Mouse (Mus musculus) large intestine, adult 2 months (tissue): ENCODE data around the gene Plxna2. TPM values are rescaled to one million over a fixed set of nuclear protein-coding genes. Genes with fewer than 3 reads are reported as not detected.

ENCODE experiments used
- DNase-seq: peaks from one replicate; pipeline ENCODE4 v3.0.0-alpha.2; 2012; ENCODE audit warnings: low read depth, low spot score
- WGBS: fragments of 180-500 bp; shearing (Covaris S2); methylation state at CpG from one replicate; pipeline ENCODE4 v1.1.7; 2018; 5-methylcytosine and 5-hydroxymethylcytosine counted together
- polyA plus RNA-seq: library from polyadenylated mRNA; depleted of rRNA; stranded (reverse); fragments of >200 nt; gene quantifications from 2 replicates; pipeline ENCODE4 v1.2.3, GENCODE M21; 2012

The Plxna2 gene
- polyA plus RNA-seq, 1 experiment: 5.1 TPM

DNA sequence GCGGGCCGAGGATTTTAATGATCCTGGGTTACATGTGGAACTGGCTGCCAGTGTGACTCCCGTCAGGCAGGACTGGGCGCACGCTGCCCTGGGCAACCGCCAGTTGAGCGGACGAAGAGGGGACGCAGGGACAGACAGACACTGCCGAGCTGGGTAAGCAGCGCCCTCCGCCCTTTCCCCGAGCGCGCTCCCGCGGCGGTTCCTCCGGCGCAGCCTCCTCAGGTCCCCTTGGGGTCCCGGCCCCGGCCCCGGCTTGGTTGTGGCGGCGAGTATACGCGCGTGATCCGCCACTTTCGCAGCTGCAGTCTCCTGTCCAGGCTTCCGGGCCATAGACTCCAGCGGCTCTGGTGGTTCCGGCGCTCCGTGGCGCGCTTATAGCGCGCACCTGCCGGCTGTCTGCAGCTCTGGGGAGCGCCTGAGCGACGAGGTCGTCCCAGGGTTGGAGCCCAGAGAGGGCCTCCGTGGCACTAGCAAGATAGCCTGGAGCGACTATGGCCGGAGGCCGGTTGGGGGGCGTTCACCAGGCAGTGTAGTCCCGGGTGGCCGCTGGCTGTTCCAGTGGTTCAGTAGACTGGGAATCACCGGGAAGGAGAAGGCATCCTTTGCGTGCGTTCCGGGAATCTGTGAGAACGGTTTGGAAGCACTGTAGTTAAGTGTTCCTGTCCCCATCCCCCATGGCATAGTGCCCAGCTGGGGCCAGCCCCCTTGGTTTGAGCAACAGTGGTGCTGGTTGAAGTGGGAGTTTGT lies 2.4 kb downstream of the Plxna2 start:
- under 1% methylated on average over 56 of the region's 56 CpGs for WGBS
- no peak for DNase-seq

DNA sequence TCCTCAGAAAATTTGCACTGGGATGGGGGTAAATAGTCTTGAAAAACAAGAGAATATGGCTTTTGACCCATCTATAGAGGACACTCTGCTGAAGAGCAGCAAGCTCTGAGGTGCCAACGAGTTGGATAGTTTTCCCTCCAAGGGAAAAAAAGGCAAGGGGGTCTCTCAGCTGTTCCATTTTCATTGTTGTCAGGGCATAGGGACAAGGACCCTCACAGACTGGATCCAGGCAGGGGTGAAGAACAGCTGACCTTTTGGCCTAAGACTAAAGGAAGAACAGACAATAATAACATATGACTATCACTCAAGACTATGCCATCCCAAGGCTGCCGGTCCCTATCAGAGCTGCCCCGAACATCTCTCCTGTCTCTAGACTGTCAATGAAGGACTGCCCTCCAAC lies 4.2 kb downstream of the Plxna2 start:
- 86% methylated on average over 3 of the region's 3 CpGs for WGBS
- DNase-seq: no peak

- WGBS: 40% methylated on average over 2 of the region's 2 CpGs
- no peak for DNase-seq
Measured at GRCm38 (mm10) chr1:194622677-194623076, 4.7 kb downstream of the Plxna2 start.

- no peak for DNase-seq
- 44% methylated on average over 3 of the region's 3 CpGs for WGBS
Measured at GRCm38 (mm10) chr1:194623641-194624040, 5.6 kb downstream of the Plxna2 start.

DNA sequence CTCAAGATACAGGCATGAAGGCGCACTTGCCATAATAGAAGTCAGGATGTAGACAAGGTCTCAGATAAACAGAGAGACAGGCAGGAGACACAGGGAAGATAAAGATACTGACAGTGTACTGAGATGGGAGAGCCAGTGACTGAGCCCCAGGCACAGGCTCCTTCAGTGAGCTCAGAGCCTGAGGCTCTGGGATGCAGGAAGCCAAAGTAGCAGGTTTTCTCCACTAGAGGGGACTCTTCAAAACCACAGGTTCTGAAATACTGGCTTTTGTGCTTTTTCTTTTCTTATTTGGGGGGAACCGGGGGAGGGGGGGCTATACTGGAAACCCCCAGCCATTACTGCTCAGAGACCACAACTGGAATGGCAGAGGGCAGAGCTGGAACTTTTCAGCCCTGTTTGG lies 6.4 kb downstream of the Plxna2 start:
- WGBS: 49% methylated on average over 2 of the region's 2 CpGs
- DNase-seq: no peak

DNA sequence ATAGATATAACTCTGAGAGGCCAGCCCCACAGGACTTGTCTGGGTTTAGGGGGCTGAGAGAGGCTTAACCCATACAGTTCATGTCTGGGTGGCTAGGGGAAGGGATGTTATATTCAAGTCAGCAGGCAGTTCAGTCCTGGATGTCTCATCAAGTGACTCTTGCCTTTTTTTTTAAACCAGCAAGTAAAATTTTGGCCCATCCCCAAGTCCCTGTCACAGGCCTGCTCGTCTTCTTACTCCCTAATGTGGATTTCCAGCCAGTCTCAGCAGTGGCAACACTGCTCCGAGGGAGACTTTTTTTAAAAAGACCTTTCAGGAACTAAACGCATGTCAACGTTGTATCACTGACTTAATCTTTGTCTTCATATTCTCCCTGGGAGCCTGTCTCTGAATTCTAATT lies 7.0 kb downstream of the Plxna2 start:
- DNase-seq: no peak
- WGBS: 69% methylated on average over 4 of the region's 4 CpGs

DNA sequence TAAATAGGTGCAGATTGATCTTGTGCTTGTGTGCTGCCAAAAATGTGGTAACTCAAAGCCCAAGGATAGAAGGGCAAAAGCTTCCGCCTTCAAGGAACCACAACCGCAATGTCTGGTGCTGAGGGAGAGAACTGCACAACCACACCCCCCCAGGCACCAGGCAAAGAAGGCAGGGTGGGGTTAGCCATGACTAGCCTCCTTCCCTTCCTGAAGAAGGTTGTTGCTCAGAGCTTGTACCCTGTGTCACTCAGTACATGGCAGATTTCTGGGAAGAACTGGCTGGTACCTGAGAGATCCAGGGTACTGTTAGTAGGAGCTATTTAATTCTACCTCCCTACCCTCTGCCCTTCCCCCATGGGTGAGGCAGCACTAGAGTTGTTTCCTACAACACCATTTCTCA lies 8.1 kb downstream of the Plxna2 start:
- 44% methylated on average over 2 of the region's 2 CpGs for WGBS

DNA sequence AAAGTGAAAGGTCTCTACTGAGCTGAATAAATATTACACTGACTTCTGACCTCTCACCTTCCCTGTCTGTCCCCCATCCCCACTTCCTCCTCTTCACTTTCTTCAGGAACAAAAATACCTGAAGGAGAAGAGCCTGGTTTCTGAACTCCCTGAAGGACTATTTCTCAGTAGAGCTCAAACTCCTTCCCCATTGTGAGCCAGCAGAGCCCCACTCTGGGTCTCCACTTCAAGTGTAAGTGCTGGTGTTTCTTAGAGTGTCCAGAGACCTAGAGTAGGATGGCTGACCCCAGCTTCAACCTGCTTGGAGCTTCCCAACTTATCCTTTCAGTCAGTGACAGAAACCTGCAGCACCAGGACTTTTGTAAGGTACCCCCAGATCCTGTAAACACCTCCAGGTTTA lies 9.3 kb downstream of the Plxna2 start:
- DNase-seq: no peak

More for the DNA sequence above, 8.1 kb downstream of the Plxna2 start:
- no peak for DNase-seq

DNA sequence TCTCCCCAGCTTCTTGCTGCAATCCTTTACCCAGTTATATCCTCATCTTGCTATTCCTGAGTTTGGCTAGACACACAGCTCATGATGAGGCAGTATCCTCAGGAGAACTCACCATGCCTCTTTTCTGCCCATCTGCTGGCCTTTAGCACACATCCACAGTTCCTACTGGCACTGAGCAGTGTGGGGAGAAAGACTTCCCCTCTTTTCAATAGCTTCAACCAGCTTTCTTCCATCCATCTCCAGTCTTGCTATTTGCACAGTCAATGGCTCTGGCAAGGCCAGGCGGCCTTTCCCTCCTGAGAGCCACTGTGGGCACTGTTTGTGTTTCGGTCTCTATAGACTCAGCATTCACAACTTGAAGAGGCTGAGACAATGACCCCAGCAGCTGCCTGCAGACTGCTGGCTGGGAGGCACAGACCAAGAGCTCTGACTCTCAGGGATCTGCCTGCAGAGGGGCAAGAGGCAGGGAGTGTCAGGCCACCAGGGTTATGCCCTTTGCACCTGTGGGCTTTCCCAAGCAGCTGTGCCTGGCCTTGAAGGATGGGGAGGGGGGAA lies 11.2 kb downstream of the Plxna2 start:
- DNase-seq: no peak
- WGBS: 61% methylated on average over 2 of the region's 2 CpGs

DNA sequence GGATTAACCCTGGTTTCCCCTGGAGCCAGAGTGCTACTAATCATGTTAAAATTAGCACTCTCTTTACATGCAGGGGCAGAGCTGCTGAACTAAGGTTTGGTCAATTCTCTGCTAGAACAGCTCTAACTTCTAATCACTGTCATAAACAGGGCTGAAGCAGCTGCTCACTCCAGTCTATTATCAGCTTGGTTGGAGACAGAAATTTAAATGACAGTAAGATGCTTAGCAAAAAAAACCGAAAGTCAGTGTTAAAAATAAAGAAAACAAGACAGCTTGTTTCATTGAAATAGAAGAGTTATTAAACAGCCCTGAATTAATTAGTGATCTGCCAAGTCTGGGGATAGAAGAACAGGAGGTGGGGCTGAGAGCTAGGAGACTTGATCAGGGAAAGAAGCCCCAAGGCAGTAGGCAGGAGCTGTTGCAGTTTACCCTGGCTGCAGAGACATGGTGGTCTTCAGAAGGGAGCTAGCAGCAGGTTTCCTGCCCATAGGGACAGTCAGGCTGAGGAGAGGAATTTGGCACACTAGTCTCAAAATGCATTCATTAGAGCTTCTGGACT lies 12.6 kb downstream of the Plxna2 start:
- DNase-seq: no peak
- 68% methylated on average over 1 of the region's 1 CpGs for WGBS

- DNase-seq: no peak
- WGBS: 64% methylated on average over 1 of the region's 1 CpGs
Measured at GRCm38 (mm10) chr1:194631574-194631973, 13.6 kb downstream of the Plxna2 start.

DNA sequence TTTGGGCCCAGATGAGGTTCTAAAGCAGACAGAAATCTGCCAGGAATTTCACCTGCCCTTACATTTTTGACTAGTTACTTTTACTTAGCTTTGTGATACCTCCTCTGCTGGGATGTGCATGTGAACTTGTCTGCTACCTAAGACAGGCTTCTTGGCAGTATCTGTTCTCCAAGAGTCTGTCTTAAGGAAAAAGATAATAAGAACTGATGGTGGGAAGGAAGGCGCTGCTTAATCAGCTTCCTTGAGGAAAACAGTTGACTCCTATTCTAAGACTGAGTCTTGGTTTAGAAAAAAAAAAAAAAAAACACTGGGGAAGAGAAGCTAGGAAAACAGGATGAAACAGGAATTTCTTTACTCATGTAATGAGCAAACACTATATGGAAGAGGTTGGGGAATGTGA lies 14.0 kb downstream of the Plxna2 start:
- 88% methylated on average over 1 of the region's 1 CpGs for WGBS
- no peak for DNase-seq

DNA sequence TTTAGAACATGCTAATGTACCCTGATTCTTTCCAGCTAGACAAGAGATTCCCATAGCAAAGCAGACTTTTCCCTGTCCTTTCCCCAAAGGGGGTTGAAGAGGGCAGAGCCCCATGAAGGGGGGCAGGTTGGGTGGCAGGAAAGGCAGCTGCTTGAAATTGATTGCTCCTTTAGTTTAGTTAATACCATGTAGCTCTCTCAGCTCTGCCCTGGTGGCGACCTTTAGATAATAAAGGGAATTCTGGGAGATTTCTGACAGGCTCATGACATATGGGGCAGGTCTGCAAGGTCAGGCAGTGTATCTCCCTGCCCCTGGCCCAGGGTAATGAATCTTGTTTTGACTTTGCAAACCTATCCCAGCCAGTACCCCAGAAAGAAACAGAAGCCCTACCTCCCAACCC lies 17.4 kb downstream of the Plxna2 start:
- no peak for DNase-seq
- WGBS: 65% methylated on average over 1 of the region's 1 CpGs

DNA sequence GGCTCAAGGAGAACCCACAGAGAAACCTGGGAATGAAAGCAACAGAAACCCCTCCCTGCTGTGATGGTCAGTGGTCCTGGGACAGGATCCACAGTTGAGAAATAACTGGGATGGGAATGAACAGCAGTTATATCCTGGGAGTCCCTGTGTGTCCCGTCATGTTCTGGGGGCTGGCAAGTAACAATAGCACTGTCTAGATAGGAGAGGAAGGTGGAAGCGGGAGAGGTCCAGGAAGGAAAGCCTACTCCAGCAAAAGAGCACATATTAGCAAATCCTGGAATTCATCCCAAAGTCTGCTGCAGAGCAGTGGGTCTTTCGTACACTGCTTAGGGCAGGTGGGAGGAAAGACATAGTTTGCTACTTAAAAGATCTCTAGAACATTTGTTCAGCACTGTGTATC lies 17.9 kb downstream of the Plxna2 start:
- WGBS: 84% methylated on average over 3 of the region's 3 CpGs
- no peak for DNase-seq

DNA sequence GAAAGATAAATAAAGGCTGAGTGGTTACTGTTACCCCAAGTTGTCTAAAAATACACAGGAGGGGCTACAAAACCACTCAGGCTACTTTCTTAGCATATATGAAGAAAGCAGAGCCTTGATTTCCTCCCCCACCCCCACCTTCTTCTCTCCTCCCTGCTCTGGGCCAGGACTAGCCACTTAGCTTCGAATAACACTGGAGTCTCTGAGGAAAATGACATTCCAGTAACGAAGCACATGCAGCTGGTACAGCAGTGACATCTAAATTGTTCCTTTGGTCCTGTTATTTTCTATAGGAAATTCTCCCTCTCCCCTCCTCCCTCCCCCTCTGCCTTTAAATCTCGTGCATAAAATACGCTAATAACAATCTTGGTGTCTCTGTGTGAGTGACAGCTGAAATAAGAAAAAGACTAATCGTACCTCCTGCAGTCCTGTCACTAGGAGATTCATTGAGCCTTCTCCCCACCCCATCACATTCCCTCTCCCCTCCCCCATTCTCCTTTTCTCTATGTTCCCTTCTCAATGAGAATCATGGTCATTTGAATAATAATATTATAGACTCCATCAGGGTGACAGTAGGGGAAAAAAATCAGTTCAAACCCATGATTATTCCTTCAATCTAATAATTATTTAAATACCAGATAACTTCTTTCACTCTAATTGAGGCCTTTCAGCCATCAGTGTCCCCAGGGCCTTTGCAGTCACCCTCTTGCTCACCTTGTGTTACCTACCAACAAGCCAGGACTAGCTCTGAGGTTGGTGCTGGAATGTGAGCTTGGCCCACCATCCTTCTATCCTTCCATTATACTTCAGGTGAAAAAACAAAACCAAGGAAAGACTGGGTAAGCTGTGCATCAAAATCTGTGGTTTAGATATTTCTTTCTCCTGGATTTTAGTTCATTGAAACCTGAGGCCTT lies 19.6 kb downstream of the Plxna2 start:
- DNase-seq: no peak
- 76% methylated on average over 5 of the region's 5 CpGs for WGBS

DNA sequence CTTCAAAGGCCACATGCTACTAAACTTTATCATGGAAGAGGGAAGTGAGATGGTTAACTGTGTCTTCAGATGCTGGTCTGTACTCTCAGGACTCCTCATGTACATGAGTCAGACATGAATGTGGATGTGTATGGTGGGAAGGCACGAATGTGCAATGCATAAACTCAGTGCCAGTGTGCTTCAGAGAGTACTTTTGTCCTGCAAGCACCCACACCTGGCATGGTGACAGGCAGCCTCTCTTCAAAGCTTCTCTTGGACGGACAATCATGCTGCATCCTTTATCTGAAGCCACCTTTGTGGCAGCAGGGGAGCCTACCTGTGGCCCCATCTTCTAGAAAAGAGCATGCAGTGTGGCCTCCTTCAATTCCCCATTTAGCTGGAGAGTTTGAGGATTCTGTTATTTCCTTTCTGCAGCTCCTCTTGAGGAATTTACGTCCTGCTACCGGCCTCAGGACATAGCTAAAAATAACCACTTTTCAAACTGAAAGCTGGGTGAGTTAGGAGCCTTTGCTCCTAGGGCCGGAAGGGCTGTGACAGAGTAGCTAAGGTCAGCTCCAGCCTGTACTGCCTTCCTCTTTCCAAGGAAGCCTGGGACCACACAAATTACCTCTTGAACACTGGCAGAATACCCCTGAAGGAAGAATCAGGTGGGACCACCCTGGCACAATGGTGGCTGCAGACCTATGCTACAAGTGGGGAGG lies 23.7 kb downstream of the Plxna2 start:
- DNase-seq: no peak
- 64% methylated on average over 5 of the region's 5 CpGs for WGBS

DNA sequence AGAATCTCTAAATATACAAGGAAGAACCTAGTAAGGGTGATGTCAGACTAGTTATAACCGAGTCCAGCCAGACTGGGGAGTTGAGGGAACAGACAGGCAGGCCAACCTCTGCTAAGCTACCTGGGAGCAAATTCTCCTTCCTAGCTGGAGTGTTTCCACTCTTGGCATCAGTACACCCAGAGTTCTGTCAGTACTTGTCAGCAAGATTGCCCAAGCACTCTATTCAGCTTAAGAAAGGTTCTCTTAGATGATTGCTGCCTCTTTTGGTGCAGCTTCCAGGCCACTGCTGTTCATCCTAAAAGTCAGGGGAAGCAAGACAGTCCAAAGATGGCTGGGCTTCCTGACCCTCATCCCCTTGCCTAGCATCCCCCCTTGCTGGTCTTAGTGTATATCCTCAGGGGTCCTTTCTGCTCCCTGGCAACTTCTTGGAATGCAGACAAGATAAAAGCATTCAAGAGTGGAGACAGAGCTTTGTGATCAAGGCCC lies 24.3 kb downstream of the Plxna2 start:
- WGBS: 41% methylated on average over 1 of the region's 1 CpGs
- DNase-seq: no peak

GRCm38 (mm10) chr1:194643930-194644329 lies 25.9 kb downstream of the Plxna2 start:
- no peak for DNase-seq
- WGBS: 79% methylated on average over 6 of the region's 6 CpGs

DNA sequence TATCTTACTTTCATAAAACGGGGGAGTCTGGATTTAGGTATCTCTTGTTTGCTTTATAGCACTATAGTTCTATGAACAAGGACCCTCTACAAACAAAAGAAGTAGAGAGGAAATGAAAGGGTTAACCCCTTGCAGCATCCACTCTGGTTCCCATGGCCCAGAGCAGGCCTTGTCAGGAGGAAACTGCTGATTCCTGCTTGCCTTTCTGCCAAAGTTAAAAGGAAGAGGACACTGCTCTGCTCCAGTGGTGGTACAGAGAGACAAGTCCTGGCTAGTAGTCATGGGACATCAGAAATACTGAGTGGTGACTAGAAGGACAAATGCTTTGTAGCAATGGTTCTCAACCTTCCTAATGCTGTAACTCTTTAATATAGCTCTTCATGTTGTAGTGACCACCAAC lies 27.9 kb downstream of the Plxna2 start:
- 90% methylated on average over 1 of the region's 1 CpGs for whole genome bisulfite sequencing
- no peak for DNase-seq

DNA sequence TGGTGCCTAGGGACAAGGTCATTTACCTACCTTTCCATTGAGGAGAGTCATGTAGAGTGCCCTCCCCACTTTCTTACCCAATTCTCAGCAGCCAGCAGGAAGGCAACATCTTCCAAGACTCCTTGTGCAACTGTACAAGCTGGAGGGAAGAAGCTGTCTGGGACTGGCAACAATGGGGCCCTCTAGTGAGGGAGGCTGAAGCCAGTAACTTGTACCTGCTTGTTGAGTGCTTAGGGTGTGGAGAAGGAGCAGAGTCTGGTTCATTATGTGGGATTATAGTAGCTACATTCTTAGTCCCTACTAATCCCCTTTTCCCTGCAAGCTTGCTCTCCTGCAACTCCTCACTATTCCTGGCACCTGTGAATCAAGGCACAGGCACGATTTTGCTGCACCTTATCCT lies 32.1 kb downstream of the Plxna2 start:
- no peak for DNase-seq
- 38% methylated on average over 1 of the region's 1 CpGs for WGBS
